Mouse (Mus musculus): ENCODE measurements around the gene Dtx3l. TPM values are rescaled to one million over a fixed set of nuclear protein-coding genes. Genes with fewer than 3 reads are reported as not detected.

Dtx3l gene
- total RNA-seq, 2 experiments from 2014 or later = 27.1 to 38.2 TPM

- peak; percentile 61; the same call in 1 of the 2 replicates for ATAC-seq (replicated peaks; ENCODE audit: poor library complexity)
These were observed 48.3 kb downstream of the Dtx3l start for GRCm38 (mm10) chr16:35890645-35891044.

DNA sequence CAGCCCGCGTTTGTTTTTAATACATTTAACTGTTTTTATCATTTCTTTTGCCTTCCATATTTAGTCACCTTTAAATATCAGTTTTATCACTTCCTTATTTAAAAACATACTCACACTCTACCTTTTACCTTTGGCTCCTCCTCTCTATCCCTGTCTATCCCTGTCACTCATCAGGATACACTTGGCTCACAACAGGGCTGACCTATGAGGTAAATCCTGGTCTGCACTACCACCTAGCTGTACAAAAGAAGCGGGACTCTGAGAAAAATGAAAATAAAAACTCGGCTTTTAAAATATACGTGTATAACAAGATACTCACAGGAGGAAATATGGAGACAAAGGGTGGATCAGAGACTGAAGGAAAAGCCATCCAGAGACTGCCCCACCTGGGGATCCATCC is 50.0 kb downstream of the Dtx3l start:
- ATAC-seq (replicated peaks; ENCODE audit: poor library complexity) = no peak

DNA sequence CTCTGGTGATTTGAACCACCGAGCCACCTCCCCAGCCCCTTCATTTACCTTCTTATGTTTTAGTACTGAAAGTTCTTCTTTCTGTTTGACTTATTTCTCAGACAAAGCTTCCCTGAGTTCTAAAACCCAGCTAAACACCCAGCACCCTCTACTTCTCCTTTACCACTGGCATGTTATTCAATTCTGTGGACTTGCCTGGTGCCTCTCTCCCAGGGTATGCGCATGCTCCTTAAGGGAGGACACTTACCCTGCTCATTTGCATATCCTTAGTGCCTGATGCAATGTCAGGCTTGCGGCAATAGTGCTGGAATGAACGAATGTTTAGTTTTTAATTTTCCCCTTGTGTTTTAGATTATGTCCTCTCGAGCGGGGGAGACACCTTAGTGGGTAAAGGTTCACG is 50.8 kb downstream of the Dtx3l start:
- peak; percentile 97 for ATAC-seq (replicated peaks; ENCODE audit: poor library complexity)

Other genes with a start within 250 kb of the Dtx3l start
- gene Dirc2, start 169.8 kb downstream of the Dtx3l start, total RNA-seq (2015) = 24.3 and 25.5 TPM in 2 replicates
- gene Dirc2, start 169.8 kb downstream of the Dtx3l start, total RNA-seq (2017) = 13.2 and 15.3 TPM in 2 replicates
- 1.2 and 3.6 TPM in 2 replicates for gene Hspbap1, start 168.8 kb downstream of the Dtx3l start, total RNA-seq (2015)
- 3.8 and 4.1 TPM in 2 replicates for gene Hspbap1, start 168.8 kb downstream of the Dtx3l start, total RNA-seq (2017)
- gene Parp14, start 67.6 kb downstream of the Dtx3l start, total RNA-seq (2015) = 8.2 and 10.5 TPM in 2 replicates
- gene Parp14, start 67.6 kb downstream of the Dtx3l start, total RNA-seq (2017) = 9.4 and 14.5 TPM in 2 replicates
- 15.7 and 18.2 TPM in 2 replicates for gene Parp9, start 681 bp downstream of the Dtx3l start, total RNA-seq (2015)
- 21.7 and 27.3 TPM in 2 replicates for gene Parp9, start 681 bp downstream of the Dtx3l start, total RNA-seq (2017)
- gene Kpna1, start 39.6 kb upstream of the Dtx3l start, total RNA-seq (2015) = 48.2 and 52.7 TPM in 2 replicates
- gene Kpna1, start 39.6 kb upstream of the Dtx3l start, total RNA-seq (2017) = 37.0 and 38.5 TPM in 2 replicates
- 5.8 and 8.6 TPM in 2 replicates for gene Wdr5b, start 102.0 kb upstream of the Dtx3l start, total RNA-seq (2015)
- 8.5 and 8.6 TPM in 2 replicates for gene Wdr5b, start 102.0 kb upstream of the Dtx3l start, total RNA-seq (2017)
- gene Fam162a, start 132.4 kb upstream of the Dtx3l start, total RNA-seq (2015) = 128 and 151 TPM in 2 replicates
- gene Fam162a, start 132.4 kb upstream of the Dtx3l start, total RNA-seq (2017) = 91.9 and 120 TPM in 2 replicates
- 70.0 and 90.8 TPM in 2 replicates for gene Ccdc58, start 132.5 kb upstream of the Dtx3l start, total RNA-seq (2015)
- 57.8 and 82.1 TPM in 2 replicates for gene Ccdc58, start 132.5 kb upstream of the Dtx3l start, total RNA-seq (2017)
- not detected in 2 replicates for gene Csta1, start 192.1 kb upstream of the Dtx3l start, total RNA-seq (2015)
- gene Csta1, start 192.1 kb upstream of the Dtx3l start, total RNA-seq (2017) = 0.42 TPM in 1 of 2 replicates, not detected in the other
- 9.0 and 9.8 TPM in 2 replicates for gene Stfa2l1, start 217.7 kb upstream of the Dtx3l start, total RNA-seq (2015)
- gene Stfa2l1, start 217.7 kb upstream of the Dtx3l start, total RNA-seq (2017) = 2.3 TPM in 1 of 2 replicates, not detected in the other
- gene Gm5483, start 245.1 kb upstream of the Dtx3l start, total RNA-seq (2015) = 1.1 and 2.9 TPM in 2 replicates
- 4.8 and 6.0 TPM in 2 replicates for gene Gm5483, start 245.1 kb upstream of the Dtx3l start, total RNA-seq (2017)

Measured in megakaryocyte progenitor cell, adult 5-6 weeks (primary cell).